1 mouse cellular context compared by ENCODE assay signal in the genomic region with DNA sequence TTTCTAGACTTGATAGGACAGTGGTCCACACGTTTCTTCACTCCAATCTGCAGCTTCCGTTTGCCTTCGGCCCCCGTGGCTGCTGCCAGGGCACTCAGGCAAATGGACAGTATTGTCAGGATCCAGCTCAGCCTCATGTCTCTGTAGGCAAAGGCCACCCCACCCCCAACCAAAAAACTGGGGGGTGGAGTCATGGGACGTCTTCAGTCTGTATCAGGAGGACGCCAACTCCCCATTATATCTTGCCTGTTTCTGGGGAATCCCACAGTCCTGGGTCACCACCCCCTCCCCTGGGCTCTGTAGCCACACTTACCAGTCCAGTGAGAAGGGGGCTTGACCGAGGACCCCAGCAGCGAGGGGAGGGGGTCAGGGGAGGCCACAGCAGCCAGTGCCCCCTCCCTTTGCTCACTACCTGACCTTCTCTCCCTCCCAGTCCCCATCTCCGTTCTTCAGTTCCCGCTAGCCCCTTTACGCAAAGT.
TF ChIP-seq lines count a peak whose summit lies in the region.

No protein-coding gene starts in this region.

TF ChIP-seq in ES-E14, 5 proteins besides CTCF, POLR2A, EP300 and RAD21 (continued from another document):
- no peak for TF ChIP-seq ZC3H11A (IDR thresholded peaks at IDR 0.05; ENCODE audit: borderline replicate concordance, low read depth, low read length)
- no peak for TF ChIP-seq HCFC1 (IDR thresholded peaks at IDR 0.05; ENCODE audit: borderline replicate concordance, insufficient read depth, low read length)
